Mouse (Mus musculus): ENCODE data around the gene Gm21992. TPM values are rescaled to one million over a fixed set of nuclear protein-coding genes. Genes with fewer than 3 reads are reported as not detected.

Gene Gm21992
- polyA plus RNA-seq, 1 experiment from 2014 or later, result 23.9 TPM

DNA sequence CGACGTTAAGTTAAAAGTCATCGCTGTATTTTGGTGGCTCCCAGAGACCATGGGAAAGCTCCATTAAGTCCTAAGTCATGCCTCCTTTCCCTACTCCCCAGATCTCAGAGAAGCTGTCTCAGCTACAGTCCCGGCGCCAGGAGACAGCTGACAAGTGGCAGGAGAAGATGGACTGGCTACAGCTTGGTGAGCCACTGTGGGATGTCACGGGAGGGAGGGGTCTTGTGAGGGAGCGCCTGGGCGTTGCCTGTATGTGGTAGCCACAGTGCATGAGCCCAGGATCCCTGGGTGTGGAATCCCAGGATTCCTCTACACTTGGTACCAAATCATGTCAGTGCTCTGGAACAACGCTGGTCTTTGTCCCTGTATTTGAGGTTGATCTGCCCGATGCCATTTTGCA lies 62.9 kb downstream of the Gm21992 start:
- H3K9ac ChIP-seq (ENCODE audit: low read length), result no peak overlapping the region
- 76% methylated on average over 10 of the region's 10 CpGs for WGBS
- no peak overlapping the region for H3K4me3 ChIP-seq (ENCODE audit: low read length)
- 0 out of 2 replicates have a peak, but pooled peaks cover 4% of the 10 kb centered on the region for H3K4me1 ChIP-seq (ENCODE audit: control insufficient read depth, insufficient read depth, low read length)
- H3K27ac ChIP-seq (ENCODE audit: low read length), result no peak overlapping the region
- H3K4me2 ChIP-seq (ENCODE audit: low read depth, low read length), result no peak overlapping the region
- ATAC-seq (replicated peaks; ENCODE audit: extremely low read depth, insufficient read depth, low FRiP score), result no peak
- H3K27me3 ChIP-seq (ENCODE audit: control insufficient read depth, insufficient read depth, low read length), result no peaks in the 10 kb centered on the region
- H3K9me3 ChIP-seq (replicated peaks; ENCODE audit: control insufficient read depth, low read length), result no peaks in the 10 kb centered on the region
- H3K36me3 ChIP-seq (ENCODE audit: control insufficient read depth, insufficient read depth), result no peaks in the 10 kb centered on the region

DNA sequence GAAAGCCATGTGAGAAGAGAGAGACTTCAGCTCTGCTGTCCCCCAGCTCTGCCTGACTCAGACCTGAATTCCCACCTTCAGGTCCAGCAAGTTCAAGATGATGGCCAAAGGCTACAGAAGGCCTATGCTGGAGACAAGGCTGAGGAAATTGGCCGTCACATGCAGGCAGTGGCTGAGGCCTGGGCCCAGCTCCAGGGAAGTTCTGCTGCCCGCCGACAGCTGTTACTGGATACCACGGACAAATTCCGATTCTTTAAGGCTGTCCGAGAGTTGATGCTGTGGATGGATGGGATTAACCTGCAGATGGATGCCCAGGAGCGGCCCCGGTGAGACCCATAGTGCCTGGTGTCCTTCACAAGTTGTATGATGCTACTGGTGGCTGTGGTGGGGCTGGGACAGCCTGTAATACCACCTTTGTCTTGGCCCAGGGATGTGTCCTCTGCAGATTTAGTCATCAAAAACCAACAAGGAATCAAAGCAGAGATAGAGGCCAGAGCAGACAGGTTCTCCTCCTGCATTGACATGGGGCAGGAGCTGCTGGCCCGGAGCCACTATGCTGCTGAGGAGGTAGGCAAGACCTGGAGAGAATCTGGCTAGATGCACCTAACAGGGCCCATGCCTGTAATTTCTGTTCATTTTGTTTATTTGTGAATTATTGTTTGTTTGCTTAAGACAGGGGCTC lies 63.6 kb downstream of the Gm21992 start:
- Histone ChIP-seq H3K4me3 (ENCODE audit: low read length) (no peak overlapping the region), H3K27ac (ENCODE audit: low read length) (no peak overlapping the region), H3K9ac (ENCODE audit: low read length) (no peak overlapping the region), H3K36me3 (ENCODE audit: control insufficient read depth, insufficient read depth) (no peaks in the 10 kb centered on the region), H3K4me1 (ENCODE audit: control insufficient read depth, insufficient read depth, low read length) (0 out of 2 replicates have a peak, but pooled peaks cover 4% of the 10 kb centered on the region), H3K9me3 (replicated peaks; ENCODE audit: control insufficient read depth, low read length) (no peaks in the 10 kb centered on the region), H3K27me3 (ENCODE audit: control insufficient read depth, insufficient read depth, low read length) (no peaks in the 10 kb centered on the region), H3K4me2 (ENCODE audit: low read depth, low read length) (no peak overlapping the region)
- ATAC-seq (replicated peaks; ENCODE audit: extremely low read depth, insufficient read depth, low FRiP score), result no peak
- 88% methylated on average over 9 of the region's 9 CpGs for WGBS

DNA sequence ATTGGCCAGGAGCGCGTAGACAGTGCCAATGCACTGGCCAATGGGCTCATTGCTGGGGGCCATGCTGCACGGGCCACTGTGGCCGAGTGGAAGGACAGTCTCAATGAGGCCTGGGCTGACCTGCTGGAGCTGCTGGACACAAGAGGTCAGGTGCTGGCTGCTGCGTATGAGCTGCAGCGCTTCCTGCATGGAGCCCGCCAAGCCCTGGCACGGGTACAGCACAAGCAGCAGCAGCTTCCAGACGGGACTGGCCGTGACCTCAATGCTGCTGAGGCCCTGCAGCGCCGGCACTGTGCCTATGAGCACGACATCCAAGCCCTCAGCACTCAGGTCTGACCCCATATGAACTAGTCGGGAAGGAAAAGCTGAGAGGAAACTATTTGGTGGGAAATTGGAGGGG lies 64.8 kb downstream of the Gm21992 start:
- Histone ChIP-seq H3K36me3 (ENCODE audit: control insufficient read depth, insufficient read depth) (no peaks in the 10 kb centered on the region), H3K27me3 (ENCODE audit: control insufficient read depth, insufficient read depth, low read length) (no peaks in the 10 kb centered on the region), H3K4me2 (ENCODE audit: low read depth, low read length) (no peak overlapping the region), H3K4me3 (ENCODE audit: low read length) (no peak overlapping the region), H3K9ac (ENCODE audit: low read length) (no peak overlapping the region), H3K9me3 (replicated peaks; ENCODE audit: control insufficient read depth, low read length) (no peaks in the 10 kb centered on the region), H3K4me1 (ENCODE audit: control insufficient read depth, insufficient read depth, low read length) (0 out of 2 replicates have a peak, but pooled peaks cover 4% of the 10 kb centered on the region), H3K27ac (ENCODE audit: low read length) (no peak overlapping the region)
- ATAC-seq (replicated peaks; ENCODE audit: extremely low read depth, insufficient read depth, low FRiP score), result no peak
- 80% methylated on average over 14 of the region's 14 CpGs for WGBS

DNA sequence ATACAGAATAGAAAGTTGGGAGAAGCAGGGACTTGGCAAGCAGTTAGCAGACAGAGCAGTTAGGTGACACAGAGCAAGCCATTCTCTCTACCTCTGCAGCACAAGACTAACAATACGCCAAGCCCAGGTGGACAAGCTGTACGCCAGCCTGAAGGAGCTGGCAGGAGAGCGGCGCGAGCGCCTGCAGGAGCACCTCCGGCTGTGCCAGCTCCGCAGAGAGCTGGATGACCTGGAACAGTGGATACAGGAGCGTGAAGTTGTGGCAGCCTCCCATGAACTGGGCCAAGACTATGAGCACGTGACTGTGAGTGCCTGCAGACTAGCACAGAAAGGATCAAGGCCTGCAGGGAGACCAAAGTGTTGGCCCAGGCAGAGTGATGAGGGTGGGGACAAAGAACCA lies 65.7 kb downstream of the Gm21992 start:
- Histone ChIP-seq H3K27me3 (ENCODE audit: control insufficient read depth, insufficient read depth, low read length) (no peaks in the 10 kb centered on the region), H3K27ac (ENCODE audit: low read length) (no peak overlapping the region), H3K4me3 (ENCODE audit: low read length) (no peak overlapping the region), H3K4me1 (ENCODE audit: control insufficient read depth, insufficient read depth, low read length) (0 out of 2 replicates have a peak, but pooled peaks cover 4% of the 10 kb centered on the region), H3K36me3 (ENCODE audit: control insufficient read depth, insufficient read depth) (no peaks in the 10 kb centered on the region), H3K9ac (ENCODE audit: low read length) (no peak overlapping the region), H3K9me3 (replicated peaks; ENCODE audit: control insufficient read depth, low read length) (no peaks in the 10 kb centered on the region), H3K4me2 (ENCODE audit: low read depth, low read length) (no peak overlapping the region)
- ATAC-seq (replicated peaks; ENCODE audit: extremely low read depth, insufficient read depth, low FRiP score), result no peak
- WGBS, result 89% methylated on average over 10 of the region's 10 CpGs

DNA sequence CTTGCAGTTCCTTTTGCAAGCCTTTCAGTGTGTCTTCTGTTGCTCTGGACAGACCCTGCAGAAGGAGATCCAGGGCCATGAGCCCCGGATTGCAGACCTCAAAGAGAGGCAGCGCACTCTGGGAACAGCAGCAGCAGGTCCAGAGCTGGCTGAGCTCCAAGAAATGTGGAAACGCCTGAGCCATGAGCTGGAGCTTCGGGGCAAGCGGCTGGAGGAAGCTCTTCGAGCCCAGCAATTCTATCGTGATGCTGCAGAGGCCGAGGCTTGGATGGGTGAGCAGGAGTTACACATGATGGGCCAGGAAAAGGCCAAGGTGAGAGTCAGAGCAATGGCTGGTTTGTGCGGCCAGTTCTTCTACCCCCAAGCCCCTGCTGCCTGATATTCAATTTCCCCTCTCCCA lies 66.4 kb downstream of the Gm21992 start:
- Histone ChIP-seq H3K9ac (ENCODE audit: low read length) (no peak overlapping the region), H3K27ac (ENCODE audit: low read length) (no peak overlapping the region)

DNA sequence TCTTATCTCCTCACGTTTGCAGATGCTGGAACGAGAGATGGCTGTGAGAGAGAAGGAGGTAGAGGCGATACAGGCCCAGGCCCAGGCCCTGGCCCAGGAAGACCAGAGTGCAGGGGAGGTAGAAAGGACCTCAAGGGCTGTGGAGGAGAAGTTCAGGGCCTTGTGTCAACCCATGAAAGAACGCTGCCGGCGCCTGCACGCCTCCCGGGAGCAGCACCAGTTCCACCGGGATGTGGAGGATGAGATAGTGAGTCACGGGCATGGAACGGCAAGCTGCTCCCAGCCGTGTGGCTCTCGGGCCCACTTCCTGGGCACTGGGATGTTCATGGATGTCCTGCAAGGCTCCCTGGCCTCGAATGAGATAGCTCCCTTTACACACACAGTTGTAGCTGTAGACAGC lies 67.4 kb downstream of the Gm21992 start:
- Histone ChIP-seq H3K4me1 (ENCODE audit: control insufficient read depth, insufficient read depth, low read length) (0 out of 2 replicates have a peak, but pooled peaks cover 4% of the 10 kb centered on the region), H3K36me3 (ENCODE audit: control insufficient read depth, insufficient read depth) (no peaks in the 10 kb centered on the region), H3K9me3 (replicated peaks; ENCODE audit: control insufficient read depth, low read length) (no peaks in the 10 kb centered on the region), H3K27me3 (ENCODE audit: control insufficient read depth, insufficient read depth, low read length) (no peaks in the 10 kb centered on the region), H3K9ac (ENCODE audit: low read length) (no peak overlapping the region), H3K4me2 (ENCODE audit: low read depth, low read length) (no peak overlapping the region), H3K27ac (ENCODE audit: low read length) (no peak overlapping the region), H3K4me3 (ENCODE audit: low read length) (no peak overlapping the region)
- 75% methylated on average over 14 of the region's 14 CpGs for WGBS
- ATAC-seq (replicated peaks; ENCODE audit: extremely low read depth, insufficient read depth, low FRiP score), result no peak

More for the DNA sequence above, 66.4 kb downstream of the Gm21992 start:
- Histone ChIP-seq H3K4me2 (ENCODE audit: low read depth, low read length) (no peak overlapping the region), H3K36me3 (ENCODE audit: control insufficient read depth, insufficient read depth) (no peaks in the 10 kb centered on the region), H3K4me1 (ENCODE audit: control insufficient read depth, insufficient read depth, low read length) (0 out of 2 replicates have a peak, but pooled peaks cover 4% of the 10 kb centered on the region), H3K27me3 (ENCODE audit: control insufficient read depth, insufficient read depth, low read length) (no peaks in the 10 kb centered on the region), H3K9me3 (replicated peaks; ENCODE audit: control insufficient read depth, low read length) (no peaks in the 10 kb centered on the region), H3K4me3 (ENCODE audit: low read length) (no peak overlapping the region)
- 26% methylated on average over 9 of the region's 9 CpGs for WGBS
- no peak for ATAC-seq (replicated peaks; ENCODE audit: extremely low read depth, insufficient read depth, low FRiP score)

DNA sequence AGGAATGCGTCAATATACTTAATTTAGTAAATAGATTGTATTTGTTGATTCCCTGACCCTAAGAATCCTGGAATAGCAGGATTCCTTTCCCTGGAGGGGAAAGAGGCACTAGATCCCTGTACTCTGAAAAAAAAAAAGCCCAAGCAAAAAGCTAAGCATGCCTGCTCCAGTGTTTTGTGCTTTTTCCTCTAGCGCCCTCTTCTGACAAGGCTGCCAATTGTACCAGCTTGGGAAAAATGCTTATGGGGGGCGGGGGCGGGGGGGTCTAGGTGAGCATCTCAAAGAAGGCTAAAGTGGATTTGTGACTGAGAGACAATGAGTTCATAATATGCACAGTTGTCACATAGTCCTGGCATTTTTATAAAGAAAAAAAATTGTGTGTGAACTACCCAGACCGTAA lies 67.9 kb downstream of the Gm21992 start:
- H3K27ac ChIP-seq (ENCODE audit: low read length), result no peak overlapping the region
- H3K36me3 ChIP-seq (ENCODE audit: control insufficient read depth, insufficient read depth), result no peaks in the 10 kb centered on the region
- 44% methylated on average over 5 of the region's 5 CpGs for WGBS
- H3K27me3 ChIP-seq (ENCODE audit: control insufficient read depth, insufficient read depth, low read length), result no peaks in the 10 kb centered on the region
- no peak overlapping the region for H3K4me3 ChIP-seq (ENCODE audit: low read length)
- ATAC-seq (replicated peaks; ENCODE audit: extremely low read depth, insufficient read depth, low FRiP score), result no peak
- H3K4me2 ChIP-seq (ENCODE audit: low read depth, low read length), result no peak overlapping the region
- no peaks in the 10 kb centered on the region for H3K9me3 ChIP-seq (replicated peaks; ENCODE audit: control insufficient read depth, low read length)
- H3K4me1 ChIP-seq (ENCODE audit: control insufficient read depth, insufficient read depth, low read length), result 0 out of 2 replicates have a peak, but pooled peaks cover 4% of the 10 kb centered on the region
- no peak overlapping the region for H3K9ac ChIP-seq (ENCODE audit: low read length)

DNA sequence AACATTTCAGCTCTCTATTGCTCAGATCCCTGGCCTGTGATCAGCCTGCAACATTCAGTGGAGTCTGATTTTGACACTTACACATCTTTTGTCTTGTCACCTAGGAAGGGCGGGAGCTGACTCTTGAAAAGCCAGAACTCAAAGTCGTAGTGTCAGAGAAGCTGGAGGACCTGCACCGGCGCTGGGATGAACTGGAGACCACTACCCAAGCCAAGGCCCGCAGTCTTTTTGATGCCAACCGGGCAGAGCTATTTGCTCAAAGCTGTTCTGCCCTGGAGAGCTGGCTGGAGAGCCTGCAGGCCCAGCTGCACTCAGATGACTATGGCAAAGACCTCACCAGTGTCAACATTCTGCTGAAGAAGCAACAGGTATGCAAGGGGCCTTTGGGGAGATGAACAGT lies 69.2 kb downstream of the Gm21992 start:
- Histone ChIP-seq H3K36me3 (ENCODE audit: control insufficient read depth, insufficient read depth) (no peaks in the 10 kb centered on the region), H3K27ac (ENCODE audit: low read length) (no peak overlapping the region), H3K9me3 (replicated peaks; ENCODE audit: control insufficient read depth, low read length) (no peaks in the 10 kb centered on the region), H3K9ac (ENCODE audit: low read length) (no peak overlapping the region), H3K4me2 (ENCODE audit: low read depth, low read length) (no peak overlapping the region), H3K4me3 (ENCODE audit: low read length) (no peak overlapping the region), H3K4me1 (ENCODE audit: control insufficient read depth, insufficient read depth, low read length) (0 out of 2 replicates have a peak, but pooled peaks cover 4% of the 10 kb centered on the region), H3K27me3 (ENCODE audit: control insufficient read depth, insufficient read depth, low read length) (no peaks in the 10 kb centered on the region)
- WGBS, result 79% methylated on average over 6 of the region's 6 CpGs
- no peak for ATAC-seq (replicated peaks; ENCODE audit: extremely low read depth, insufficient read depth, low FRiP score)

DNA sequence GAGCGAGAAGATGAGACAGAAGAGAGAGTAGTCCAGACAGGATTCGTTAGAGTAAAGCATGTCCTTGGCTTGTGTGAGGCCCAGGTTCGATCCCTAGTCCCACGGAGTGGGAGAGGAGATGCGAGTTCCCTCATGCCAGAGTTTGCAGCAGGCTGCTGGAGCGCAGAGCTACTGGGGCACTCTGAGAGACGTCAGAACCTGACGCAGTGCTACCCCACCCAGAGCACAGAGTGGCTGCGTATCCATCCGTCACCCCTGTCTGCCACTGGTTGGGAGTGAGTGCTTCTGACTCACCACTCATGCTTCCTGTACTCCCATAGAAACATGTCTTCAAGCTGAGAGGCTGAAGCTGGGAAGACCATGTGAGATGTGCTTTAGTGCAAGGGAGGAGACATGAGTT lies 69.9 kb downstream of the Gm21992 start:
- WGBS, result 73% methylated on average over 10 of the region's 10 CpGs
- 0 out of 2 replicates have a peak, but pooled peaks cover 4% of the 10 kb centered on the region for H3K4me1 ChIP-seq (ENCODE audit: control insufficient read depth, insufficient read depth, low read length)

More for the DNA sequence above, 69.9 kb downstream of the Gm21992 start:
- Histone ChIP-seq H3K9ac (ENCODE audit: low read length) (no peak overlapping the region), H3K4me2 (ENCODE audit: low read depth, low read length) (no peak overlapping the region), H3K9me3 (replicated peaks; ENCODE audit: control insufficient read depth, low read length) (no peaks in the 10 kb centered on the region), H3K27ac (ENCODE audit: low read length) (no peak overlapping the region), H3K4me3 (ENCODE audit: low read length) (no peak overlapping the region), H3K27me3 (ENCODE audit: control insufficient read depth, insufficient read depth, low read length) (no peaks in the 10 kb centered on the region), H3K36me3 (ENCODE audit: control insufficient read depth, insufficient read depth) (no peaks in the 10 kb centered on the region)
- ATAC-seq (replicated peaks; ENCODE audit: extremely low read depth, insufficient read depth, low FRiP score), result no peak

Measured in heart, embryonic 16.5 days (tissue).